Mouse (Mus musculus): Measurements from ENCODE around the gene P3h2.

Gene P3h2

DNA sequence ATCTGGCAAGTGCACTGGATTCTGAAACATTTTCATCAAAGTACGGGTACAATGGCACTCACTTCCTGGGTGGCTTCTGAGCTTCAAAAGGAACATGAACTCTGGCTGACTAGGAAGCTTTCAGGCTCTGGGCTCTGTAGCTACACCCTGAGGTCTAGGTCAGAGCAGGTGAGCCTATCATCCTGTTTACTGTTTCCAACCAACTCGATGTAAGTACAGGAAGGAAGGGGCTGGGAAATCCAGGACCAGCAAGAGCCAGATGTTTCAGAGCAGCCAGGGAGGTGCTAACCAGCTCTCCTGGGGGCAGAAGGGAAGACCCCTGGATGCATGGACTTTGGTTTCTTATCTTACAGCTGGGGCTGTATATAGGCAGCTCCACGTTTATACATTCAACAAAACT is 126.5 kb downstream of the P3h2 start:
- no peak for DNase-seq (ENCODE audit: low spot score)

DNA sequence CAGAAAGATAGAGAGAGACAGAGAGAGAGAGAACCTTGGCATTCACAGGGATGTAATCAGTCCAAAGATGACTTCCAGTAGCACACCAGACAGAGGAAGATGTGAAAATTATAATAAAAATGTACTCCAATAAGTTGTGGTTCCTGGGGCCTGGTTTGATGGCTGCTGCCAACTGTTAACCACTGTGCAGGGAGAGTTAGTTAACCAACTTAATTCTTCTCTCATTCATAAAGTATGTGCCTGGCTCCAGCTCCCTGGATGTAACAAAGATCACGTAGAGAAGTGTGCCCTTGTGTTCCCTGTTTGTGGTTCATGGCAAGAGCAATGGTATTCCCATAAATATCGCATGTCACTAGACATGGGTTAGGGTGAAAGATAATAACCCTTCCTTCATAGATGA is 128.4 kb downstream of the P3h2 start:
- DNase-seq (ENCODE audit: low spot score): no peak

DNA sequence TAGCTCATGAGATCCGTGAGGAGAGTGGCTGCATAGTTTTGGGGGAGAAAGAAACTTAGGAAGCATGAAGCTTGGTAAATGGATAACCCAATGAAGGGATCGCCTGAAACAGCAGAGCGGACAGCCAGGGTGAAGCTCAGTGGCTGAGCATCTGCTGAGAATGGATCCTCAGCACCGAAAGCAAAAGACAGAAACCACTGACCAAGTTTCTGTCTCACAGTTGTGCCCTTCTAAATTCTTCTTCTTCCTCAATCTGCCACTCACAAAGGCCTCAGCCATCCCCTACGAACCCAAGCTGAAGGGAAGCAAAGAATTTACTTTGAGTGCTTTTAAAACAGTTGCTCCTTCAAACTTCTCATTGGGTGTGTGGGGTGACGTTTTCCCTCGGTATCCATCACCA is 134.3 kb downstream of the P3h2 start:
- no peak for DNase-seq (ENCODE audit: low spot score)

DNA sequence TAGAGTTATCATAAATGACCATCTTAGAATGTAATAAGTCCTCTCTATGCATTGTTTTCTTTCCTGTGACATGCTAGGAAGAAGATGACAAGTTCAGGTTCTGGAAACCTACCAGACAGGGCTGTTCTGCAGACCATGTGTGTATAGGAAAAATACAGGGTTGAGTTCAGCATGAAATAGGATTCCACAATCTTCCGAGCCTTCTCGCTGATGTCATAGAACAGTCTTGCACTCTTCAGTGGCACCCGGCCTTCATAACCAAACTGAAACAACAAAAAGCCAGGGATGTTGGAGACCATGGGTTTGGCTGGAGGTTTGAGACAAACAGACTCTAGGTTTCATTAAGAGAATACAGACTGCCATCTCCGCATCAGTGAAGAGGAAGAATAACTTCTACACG is 134.9 kb downstream of the P3h2 start:
- no peak for DNase-seq (ENCODE audit: low spot score)

DNA sequence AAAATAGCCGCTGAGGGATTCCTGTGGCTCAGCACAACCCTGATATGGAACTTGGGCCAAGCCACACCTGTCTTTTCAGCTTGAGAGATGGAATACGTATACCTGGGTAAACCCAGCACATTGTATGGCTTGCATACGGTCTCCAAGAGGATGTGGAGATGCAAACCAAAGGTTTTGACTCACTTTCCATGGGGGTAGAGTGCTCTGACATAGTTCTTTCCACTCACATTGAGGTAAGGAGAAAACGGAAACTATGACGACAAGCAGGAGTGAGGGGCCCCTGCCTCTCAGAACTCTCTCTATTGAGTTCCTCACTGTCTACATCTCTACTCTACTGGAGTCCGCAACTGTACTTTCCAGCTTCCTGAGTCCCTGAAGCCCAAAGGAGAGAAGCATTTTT is 135.4 kb downstream of the P3h2 start:
- no peak for DNase-seq (ENCODE audit: low spot score)

DNA sequence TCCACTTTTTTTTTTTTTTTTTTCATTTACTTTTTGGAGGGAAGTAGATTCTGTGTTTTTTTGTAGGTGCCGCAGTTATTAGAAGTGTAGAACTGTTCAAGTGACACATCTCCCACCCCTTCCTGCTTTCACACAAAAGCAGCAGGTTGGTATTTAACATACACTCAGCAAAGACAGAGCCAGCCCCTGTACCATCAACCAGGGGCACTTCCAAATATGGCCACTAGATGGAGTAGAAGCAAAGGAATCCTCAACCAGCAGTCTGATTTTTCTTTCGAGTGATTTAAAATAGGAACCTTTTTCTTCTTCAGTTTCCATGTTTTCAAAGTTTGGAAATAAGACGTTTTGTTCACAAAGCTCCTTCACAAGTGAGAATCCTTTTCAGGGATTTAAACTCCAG is 138.3 kb downstream of the P3h2 start:
- peak; percentile 76 for DNase-seq (ENCODE audit: low spot score)

DNA sequence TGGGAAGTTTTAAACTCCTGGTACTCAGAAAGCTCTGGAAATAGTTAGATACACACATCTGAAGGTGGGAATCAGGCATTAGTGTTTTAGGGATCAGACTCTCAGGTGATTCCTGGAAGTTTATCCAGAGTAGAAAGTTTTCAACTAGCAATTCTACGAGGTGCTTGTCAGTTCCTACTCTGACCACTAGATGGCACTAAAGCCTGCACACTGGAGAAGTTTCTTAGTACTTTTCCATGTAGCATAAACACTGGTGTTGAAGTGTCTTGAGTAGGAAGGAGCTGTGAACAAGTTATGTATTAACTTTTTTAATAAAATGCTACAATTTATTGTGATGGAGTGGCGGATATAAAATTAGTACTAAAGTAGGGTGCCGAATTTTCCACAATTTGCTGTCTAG is 141.7 kb downstream of the P3h2 start:
- DNase-seq (ENCODE audit: low spot score): peak; percentile 66

DNA sequence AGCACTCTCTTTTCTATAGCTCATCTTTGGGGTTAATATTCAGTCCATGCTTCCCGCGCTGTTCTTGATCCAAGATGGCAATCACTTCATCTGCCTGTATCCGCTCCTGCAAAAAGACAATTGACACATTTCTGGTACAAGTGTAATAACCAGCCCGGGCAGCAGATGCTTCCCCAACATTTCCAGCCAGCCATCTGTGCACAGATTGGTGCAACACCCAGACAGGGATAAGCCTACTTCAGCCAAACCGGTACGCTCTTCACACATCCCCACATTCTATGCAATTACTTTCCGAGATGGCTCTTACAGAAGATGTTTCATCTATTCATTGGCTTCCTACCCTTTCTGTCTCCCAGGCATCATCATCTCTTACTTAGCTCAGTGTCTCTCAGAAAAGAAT is 145.2 kb downstream of the P3h2 start:
- DNase-seq (ENCODE audit: low spot score): no peak

DNA sequence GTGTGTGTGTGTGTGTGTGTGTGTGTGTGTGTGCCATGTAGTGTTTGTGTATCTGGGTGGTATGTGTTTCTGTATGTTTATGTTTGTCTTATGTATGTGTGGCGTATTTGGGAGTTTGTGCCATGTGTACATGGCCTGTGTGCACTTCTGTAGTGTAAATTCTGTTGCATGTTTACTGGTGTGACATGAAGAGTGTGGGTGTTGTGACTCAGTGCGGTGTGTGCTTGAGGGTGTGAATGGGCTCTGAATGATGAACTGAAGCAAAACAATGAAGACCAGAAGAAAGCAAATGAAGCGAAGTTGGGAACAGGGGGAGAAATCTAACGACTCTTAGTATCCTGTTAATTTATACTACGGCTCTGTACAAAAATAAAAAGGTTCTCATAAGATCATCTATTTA is 145.7 kb downstream of the P3h2 start:
- DNase-seq (ENCODE audit: low spot score): no peak

DNA sequence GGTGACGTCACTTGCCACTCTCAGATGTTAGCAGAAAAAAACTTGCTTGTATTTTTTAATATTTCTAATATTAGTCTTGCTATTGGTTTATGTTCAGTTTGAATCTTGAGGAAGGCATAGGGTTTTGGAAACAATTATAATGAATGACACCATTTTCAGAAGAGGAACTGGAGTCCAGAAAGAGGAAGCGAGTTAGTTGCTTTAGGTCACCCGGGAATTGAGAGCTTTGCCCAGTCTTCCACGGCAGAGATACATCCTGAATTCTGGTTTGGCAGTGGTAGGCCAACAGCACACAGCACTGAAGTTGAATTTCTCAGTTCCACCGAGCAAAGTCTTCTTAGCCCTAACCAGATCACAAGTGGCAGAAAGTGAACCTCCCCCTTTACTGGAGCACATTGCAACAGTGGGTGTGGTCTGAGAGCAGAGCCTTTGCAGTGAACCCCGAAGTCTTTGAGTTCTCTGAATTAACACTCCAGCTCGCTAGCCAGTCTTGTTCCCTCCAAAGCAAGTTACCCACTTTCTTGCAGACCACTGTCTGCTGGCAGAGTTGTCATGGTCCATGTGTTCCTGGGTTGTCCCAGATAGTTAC is 146.8 kb downstream of the P3h2 start:
- DNase-seq (ENCODE audit: low spot score): no peak

DNA sequence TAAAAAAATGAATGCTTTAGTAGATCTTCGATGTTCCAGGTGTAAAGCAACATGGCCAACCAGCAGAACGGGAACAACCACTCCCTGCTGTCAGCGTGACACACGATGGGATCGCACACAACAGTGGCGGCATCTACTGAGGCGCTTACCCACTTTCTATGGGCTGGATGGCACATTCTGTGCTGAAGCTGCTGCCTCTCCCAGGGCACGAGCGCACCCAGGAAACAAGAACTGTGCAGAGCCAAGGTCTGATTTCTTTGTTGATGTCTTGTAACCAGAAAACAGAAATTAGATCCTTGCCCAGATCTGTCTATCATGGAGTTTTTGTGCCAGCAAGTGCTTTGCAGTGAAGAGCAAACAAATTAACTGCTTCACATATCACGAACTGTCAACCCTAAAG is 147.4 kb downstream of the P3h2 start:
- DNase-seq (ENCODE audit: low spot score): no peak

DNA sequence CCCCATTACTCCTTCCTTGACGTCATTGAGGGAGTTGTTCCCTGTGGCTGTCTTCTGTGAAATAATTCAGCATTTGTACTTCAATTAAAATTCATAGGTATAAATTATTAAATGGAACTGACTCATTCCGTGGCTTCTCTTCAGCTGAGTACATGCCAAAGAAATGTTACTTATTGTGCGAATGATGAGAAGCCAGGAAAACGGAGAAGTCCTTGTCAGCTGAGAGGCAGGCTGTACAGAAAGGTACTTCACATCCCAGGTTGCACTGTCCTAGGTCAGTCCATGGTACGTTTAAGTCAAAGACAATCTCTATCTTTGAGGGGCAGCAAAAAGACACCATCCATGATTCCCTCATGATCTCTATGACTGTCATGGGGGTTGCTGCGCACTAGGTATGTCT is 148.8 kb downstream of the P3h2 start:
- no peak for DNase-seq (ENCODE audit: low spot score)

DNA sequence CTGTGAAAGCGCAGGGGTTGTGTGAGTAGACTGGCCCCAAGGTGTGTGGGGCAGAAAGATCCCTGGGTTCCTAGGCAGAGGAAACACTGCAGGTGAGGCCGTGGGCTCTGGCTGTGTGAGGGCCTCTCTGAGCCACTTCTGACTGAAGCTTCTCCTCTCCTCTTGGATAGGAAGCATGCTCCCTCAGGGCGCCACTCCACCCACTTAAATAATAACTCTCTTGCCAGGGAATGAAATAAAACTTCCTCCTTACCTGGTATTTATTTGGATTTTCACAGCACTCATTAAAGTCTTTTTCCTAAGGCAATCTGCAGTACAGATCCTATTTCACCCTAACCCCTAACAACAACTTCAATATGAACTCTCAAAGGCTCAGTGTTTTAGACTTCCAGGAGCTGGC is 151.0 kb downstream of the P3h2 start:
- DNase-seq (ENCODE audit: low spot score): no peak

DNA sequence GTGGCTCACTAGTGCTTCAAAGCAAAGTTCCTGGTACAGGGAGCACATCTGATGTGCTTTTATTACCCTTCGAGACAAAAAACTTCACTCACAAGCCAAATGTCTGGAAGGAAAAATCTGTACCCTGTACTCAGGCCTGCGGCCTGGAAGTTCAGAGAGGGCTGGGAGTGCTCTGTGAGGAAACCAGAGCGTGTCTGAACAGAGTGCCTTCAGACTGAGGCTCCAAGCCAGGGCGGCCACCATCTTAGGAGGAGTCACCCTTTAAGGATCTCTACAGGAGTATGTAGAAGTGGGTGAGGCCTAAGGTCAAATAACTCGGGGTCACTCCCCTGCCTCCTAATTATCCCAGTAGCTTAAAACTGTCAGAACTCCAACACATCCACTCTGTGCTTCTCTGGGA is 152.2 kb downstream of the P3h2 start:
- DNase-seq (ENCODE audit: low spot score): no peak

DNA sequence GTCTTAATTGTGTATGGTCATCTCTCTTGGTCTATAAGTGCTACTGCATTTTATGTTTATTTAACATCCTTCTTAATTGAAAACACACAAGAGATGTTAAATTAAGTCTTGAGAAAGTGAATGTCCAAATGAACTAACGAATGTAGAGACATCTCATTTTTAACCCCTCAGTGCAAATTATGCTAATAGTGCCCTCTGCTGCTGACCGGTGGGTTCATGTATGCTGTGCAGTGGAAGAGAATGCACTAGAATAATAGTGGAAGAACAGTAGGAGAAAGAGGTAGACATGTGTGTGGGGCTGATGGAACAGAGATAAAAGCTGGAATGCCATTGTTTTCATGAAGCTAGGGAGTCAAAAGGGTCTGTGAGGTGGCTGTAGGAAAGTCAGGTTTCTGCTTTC is 153.6 kb downstream of the P3h2 start:
- no peak for DNase-seq (ENCODE audit: low spot score)

DNA sequence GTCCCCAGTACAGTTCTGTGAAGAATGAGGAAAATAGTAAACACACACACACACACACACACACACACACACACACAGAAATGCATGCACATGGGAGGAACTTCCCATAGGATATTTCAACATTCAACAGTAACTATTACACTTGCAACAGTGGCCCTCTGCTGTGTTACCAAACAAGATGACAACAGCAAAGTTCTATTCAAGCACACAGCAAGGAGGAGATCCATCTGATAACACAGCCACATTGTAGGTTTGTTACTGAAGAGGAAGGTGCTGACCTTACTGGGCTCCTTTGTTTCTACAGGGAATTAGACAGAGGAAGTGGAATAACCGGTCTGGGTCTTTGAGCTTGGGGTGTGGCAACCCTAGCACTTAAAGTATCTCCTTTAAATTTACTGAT is 157.5 kb downstream of the P3h2 start:
- DNase-seq (ENCODE audit: low spot score): no peak

DNA sequence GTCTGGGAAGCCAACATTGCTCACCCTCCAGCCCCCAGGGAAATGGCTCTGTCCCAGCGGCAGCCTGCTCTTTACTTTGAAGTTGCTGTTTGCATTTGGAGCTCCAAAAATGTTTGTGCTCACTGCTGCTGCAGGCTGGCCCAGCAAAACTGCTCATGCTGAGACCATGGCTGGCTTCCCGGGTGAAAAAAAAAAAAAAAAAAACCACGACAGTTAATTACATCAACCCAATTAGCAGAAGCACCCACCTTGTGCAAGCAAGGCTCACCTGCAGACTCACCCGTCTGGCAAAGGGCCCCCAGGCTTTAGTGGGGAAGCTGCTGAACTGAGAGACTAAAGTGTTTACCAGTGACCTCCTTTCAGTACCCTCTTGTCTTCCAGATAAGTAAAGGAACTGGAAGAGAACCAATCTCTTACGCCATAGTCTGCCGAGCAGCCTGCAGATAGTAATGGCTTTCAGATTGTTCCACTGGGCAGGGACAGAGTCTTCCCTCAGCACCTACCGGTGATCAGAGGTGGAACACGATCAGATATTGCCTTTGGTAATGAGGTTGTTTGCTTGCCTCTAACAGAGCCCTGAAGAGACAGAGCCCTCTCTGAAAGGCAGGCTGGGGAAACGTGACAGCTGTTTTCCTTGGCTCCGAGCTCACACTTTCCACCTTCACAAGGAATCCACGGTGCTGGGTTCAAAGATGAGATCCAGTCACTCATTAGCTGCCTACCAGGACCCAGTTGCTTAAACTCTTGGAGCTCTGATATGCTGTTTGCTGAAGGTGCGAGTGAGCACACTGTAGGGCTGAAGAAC is 160.2 kb downstream of the P3h2 start:
- no peak for DNase-seq (ENCODE audit: low spot score)

DNA sequence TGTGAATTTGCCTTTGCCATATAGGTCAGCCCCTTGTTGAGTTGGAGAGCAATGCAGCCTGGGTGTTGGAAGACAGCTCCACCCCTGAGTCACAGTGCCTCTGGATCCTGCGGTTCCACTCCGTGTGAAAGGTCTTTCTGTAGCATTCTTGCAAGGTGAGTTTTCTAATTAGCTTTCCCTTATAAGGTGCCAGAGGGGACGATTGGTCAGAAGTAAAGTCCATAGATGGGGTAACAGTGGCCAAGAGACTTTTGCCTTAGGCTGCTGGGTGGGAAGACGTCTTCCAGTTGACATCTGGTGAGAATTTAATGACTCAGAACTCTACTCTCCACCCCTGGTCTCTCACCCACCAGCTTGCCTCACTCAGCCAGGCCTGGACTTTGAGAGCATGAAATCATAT is 163.3 kb downstream of the P3h2 start:
- DNase-seq (ENCODE audit: low spot score): no peak

DNA sequence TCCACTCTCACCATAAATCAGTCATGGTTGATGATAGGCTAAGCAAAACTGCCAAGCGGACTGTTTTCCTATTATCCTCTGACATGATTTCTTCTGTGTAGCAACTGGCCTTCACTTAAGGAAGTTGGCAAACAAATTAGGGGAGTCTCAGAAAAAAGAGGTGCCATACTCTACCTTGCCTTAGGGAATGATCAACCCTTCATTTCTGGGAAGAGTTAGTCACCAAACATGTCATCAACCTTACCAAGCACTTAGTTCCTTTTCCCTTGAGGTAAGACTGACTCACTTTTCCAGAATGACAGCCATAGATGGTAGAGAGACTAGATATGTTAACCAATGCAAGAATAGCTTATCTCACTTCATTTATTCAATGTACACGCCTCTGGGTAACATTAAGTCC is 171.4 kb downstream of the P3h2 start:
- no peak for DNase-seq (ENCODE audit: low spot score)

DNA sequence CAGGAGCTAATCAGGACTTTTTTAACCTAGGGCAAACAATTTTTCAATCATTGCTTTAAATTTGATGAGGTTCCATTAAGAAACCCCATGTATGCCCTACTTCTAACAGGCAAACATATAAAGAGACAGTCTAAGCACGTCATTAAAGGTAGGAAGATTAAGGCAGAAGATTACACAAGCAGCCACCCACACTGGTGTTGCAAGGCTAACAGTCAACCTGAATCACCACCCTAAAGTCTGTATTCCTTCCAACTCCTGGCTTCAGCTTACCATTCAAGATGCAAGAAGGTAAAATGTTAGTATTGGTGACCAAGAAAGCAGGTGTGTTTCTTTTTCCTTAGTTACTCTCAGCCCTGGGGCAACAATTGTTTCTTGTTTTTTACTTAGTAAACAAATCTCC is 193.4 kb downstream of the P3h2 start:
- no peak for DNase-seq (ENCODE audit: low spot score)

Data from testis, postnatal 10 days (tissue).